Mouse (Mus musculus): ENCODE measurements around the gene Krt7.

Gene Krt7

GRCm38 (mm10) chr15:101378646-101379045 lies 32.2 kb upstream of the Krt7 start:
- no peak for DNase-seq

DNA sequence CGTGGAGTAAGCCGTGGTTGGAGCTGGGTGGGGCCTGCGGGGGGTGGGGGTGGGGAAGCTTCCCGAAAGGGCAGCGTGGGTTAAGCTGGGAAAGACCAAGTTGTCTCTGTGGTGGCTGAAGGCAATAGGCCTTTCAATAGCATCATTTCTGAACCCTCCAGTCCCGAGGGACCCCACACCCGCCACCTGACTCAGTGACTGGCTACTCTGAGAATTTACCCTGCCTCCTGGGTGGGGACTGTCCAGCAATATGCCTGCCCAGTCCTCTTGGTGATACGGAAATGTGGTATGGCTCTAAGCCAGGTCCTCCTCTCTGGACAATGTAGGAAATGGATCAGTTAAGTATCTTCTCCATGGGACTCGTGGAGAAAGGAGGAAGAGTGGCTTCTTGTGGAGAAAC lies 29.1 kb upstream of the Krt7 start:
- peak; percentile 96 for DNase-seq

DNA sequence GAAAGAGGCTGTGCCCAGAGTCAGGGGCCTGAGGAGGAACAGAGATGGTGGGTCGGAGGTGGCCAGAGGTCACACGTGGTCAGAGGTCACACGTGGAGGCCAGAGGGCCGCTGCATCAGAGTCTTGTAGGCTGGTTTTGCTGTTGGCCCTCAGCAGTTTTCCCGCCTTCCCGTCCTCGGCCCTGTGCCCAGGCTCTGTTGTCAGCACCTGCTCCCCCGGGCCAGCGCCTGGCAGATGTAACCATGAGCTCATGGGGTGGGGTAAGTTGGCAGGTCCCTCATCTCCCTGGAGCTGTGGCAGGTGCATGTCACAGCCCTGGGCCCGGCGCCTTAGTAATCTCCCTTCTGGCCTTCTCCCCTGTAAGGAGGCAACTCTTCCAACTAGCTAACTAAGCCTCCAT lies 28.0 kb upstream of the Krt7 start:
- peak; percentile 96 for DNase-seq

- DNase-seq: no peak
Measured at GRCm38 (mm10) chr15:101384610-101385009, 26.2 kb upstream of the Krt7 start.

DNA sequence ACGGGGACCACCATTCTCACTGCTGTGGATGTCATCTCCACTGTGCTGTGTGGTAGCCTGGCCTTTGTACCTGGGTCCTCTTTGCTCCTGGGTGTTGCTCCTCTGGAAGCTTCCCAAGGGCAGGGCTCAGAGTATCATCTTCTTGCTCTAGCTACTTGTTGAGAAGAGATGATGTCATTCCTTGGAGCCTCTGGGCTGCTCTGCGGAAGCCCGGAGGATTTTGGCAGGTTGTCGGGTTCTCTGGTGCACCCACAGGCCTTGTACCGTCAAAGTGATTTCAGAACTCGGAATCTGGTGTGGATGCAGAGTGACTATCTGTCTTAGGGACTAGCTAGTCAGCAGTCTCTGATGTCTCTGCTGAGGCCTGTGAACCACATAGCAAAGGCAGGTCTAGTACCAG lies 25.8 kb upstream of the Krt7 start:
- DNase-seq: peak; percentile 94

GRCm38 (mm10) chr15:101387176-101387575 lies 23.7 kb upstream of the Krt7 start:
- DNase-seq: no peak

GRCm38 (mm10) chr15:101388034-101388541 lies 22.8 kb upstream of the Krt7 start:
- peak; percentile 92 for DNase-seq

DNA sequence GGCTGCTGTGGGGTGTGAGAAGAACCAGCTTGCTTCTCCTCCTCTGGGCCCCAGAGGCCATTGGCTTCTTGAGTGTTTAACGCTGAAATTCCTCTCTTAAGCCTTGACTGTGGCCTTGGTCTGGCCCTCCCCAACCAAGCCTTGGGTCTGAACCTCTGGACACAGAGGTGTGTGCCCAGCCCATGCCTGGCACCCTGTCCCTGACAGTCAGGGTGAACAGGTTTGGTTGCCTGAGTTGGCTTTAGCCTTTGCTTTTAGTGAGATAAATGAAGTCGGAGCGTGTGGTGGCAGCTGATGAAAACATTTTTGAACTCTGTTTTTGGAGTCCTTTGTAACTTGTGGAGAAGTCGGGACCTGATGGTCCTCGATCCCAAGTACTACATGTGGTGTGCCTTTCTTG lies 20.6 kb upstream of the Krt7 start:
- no peak for DNase-seq

DNA sequence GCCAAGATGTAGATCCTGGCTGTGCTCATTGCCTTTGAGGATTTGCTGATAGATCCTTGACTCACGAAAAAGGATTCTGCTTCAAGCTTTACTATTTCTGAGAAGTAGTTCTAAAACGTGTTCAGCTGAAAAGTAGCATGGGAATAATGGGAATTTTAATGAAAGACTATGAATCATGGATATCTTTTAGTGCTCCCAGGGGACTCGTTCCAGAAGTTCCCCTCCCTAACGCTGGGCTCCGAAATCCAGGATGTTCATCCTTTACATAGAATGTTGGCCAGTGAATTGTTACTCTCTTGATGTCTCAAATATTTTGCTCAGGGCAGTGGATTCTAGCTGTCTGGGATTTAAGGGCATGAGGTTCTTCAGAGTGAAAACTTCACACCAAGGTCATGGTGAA lies 18.6 kb upstream of the Krt7 start:
- no peak for DNase-seq

DNA sequence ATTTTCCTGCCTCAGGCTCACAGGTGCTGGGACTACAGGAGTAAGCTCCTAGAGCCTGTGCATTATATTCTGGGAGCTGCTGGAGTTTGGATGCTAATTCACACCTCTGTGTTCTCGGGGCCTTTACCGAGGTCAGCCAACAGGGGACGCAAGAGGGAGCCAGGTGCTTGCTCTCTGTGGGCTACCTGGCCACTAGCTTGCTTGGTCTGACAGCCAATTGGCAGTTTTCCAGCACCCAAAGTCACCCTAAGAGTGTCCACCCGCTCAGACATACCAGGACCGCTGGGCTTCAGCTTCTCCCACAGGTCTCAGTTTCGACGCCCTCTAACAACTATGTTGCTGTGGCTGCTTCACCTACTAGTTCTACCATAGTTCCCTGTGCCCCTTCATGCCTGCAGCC lies 15.9 kb upstream of the Krt7 start:
- no peak for DNase-seq

- no peak for DNase-seq
Measured at GRCm38 (mm10) chr15:101396466-101396865, 14.4 kb upstream of the Krt7 start.

DNA sequence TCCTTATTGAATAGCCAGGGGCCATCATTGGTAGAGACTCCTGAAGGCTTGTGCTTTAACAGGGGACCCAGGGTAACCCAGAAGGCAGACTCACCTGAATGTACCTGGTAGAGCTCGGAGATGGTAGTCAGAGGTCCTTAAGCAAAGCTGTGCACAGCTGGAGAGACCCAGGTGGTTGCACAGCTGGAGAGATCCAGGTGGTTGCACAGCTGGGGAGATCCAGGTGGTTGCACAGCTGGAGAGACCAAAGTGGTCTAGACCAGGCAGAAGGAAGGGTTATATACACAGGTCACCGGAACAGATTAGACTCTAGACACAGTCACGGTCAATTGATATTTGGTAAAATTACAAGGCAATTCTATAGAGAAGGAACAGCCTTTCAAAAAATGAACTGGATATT lies 13.9 kb upstream of the Krt7 start:
- DNase-seq: no peak

- no peak for DNase-seq
Measured at GRCm38 (mm10) chr15:101397683-101398082, 13.2 kb upstream of the Krt7 start.

GRCm38 (mm10) chr15:101398269-101398668 lies 12.6 kb upstream of the Krt7 start:
- DNase-seq: peak; percentile 93

DNA sequence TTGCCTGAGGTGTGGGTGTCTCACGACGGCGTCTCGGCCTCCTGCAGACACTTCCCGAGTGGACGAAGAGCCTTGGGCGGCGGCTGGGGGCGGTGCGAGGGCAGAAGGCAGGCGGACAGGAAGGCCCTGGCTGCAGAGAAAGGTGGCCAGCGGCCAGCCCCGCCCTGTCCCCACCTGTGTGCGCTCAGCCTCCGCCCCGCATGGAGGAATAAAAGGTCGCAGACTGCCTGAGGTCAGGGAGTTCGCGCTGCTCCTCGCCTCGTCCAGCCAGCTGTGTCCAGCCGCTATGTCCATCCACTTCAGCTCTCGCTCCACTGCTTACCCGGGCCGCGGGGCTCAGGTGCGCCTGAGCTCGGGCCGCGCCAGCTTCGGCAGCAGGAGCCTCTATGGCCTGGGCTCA lies 1.3 kb downstream of the Krt7 start:
- DNase-seq: no peak

DNA sequence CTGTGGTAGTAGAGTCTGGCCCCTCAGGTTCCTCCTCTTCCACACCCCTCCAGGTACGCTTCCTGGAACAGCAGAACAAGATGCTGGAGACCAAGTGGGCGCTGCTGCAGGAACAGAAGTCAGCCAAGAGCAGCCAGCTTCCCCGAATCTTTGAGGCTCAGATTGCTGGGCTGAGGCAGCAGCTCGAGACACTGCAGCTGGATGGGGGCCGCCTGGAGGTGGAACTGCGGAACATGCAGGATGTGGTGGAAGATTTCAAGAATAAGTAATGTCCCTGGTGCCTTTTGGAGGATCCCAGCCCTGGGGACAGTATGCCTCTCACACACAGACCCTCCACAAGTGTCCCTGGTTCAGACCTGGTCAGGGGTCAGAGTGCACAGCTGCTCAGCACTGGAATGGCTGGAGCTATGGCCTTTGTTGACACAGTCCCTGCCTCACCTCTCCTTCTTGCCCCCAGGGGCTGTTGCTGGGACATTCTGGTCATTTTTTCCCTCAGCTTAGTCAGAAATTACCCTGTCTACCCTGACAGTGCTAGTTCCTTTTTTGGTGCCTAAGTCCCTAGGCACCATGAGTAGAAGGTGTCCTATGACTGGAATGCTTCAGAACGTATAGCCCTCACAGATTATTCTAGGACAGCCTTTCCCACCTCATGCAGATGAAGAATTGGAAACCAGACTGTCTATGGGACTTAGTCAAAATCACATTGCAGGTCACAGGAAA lies 3.2 kb downstream of the Krt7 start:
- no peak for DNase-seq

DNA sequence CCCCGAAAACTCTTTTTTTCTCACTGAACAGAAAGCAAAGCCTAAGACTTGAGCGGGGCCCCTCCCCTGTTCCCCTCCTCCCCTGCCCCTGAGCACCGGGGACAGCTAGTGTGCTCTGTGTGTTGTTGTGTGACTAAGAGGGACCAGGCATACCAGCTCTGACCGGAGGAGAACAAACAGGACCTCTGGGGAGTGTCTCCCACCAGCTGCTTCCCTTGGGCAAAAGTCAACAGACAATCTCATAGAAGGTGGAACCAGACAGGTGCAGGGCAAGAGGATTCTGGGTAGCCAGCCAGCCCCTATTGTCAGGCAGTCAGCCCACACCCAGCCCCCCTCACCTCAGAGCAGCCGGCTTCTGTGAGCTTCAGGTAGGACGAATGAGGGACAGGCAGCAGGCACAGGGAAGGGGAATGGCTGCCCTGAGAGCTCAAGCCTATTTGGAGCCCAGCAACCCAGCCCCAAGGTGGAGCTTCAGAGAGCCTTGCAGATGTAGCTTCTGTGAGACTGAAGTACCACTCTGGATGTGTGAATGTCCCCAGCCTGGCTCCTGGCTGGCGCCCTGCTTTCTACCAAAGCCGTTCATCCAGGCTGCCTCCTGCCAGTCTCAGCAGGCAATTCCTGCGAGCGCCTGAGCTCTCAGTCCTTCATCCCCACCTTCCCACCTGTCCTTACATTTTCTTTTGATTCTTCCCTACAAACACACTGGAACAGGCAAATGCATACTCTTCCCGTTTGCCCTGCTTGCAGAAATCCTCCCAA lies 4.1 kb downstream of the Krt7 start:
- DNase-seq: no peak

GRCm38 (mm10) chr15:101418950-101419349 lies 8.1 kb downstream of the Krt7 start:
- DNase-seq: no peak

GRCm38 (mm10) chr15:101420903-101421302 lies 10.1 kb downstream of the Krt7 start:
- no peak for DNase-seq

GRCm38 (mm10) chr15:101424914-101425313 lies 14.1 kb downstream of the Krt7 start:
- no peak for DNase-seq

- no peak for DNase-seq
Measured at GRCm38 (mm10) chr15:101436611-101437010, 25.8 kb downstream of the Krt7 start.

DNA sequence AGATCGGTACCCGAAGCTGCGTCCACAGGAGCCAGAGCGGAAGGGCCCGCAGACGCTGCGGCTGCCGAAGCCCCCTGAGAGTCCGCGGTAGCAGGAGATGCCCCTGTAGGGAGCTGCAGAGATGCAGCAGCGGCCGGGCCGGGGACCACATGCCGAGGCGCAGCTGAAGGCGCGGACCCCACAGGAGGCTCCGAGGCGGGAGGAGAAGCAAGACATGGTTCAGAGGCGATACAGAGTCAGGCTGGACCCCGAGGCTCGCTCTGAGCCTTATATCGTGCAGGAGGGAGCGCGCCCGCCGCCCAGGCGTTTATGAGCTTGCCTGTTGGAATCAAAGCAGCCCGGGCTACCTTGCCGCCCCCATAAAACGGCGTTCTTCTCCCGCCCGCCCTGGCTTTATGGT lies 27.7 kb downstream of the Krt7 start, which contains the start of gene Krt87:
Gene Krt87, minus strand, starts transcription at position 250 of the 400 bp plus-strand sequence.
- no peak for DNase-seq

DNA sequence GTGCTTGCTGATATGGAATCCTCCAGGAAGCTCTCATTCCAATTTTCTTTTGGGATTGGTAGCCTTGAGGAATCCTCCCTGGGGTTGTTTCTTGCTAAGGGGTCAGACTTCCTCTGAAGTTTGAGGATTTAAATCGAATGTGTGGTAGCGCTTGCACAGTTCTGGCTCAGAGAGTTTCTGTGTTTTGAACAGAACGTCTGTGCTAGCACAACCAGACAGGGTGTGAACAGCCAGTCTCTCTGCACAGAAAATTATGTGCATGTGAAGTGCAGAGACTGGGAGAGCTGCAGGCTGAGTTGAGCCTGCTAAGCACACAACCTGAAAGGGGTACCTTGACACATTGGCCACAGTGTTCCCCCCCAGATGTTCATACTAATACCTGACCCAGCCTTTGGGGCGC lies 30.0 kb downstream of the Krt7 start:
- no peak for DNase-seq

GRCm38 (mm10) chr15:101446572-101446971 lies 35.7 kb downstream of the Krt7 start:
- DNase-seq: no peak
